Mouse (Mus musculus): ENCODE measurements around the gene Ankrd28. TPM values are rescaled to one million over a fixed set of nuclear protein-coding genes. Genes with fewer than 3 reads are reported as not detected.

Ankrd28 gene
- polyA plus RNA-seq, 1 experiment from 2014 or later: 9.2 TPM

GRCm38 (mm10) chr14:31856007-31856406 is 25.6 kb upstream of the Ankrd28 start:
- Histone ChIP-seq H3K27me3 (replicated peaks; ENCODE audit: control insufficient read depth, insufficient read depth, low read length) (no peaks in the 10 kb centered on the region), H3K4me2 (ENCODE audit: low read length) (no peak overlapping the region), H3K27ac (ENCODE audit: low read depth, low read length) (no peak overlapping the region), H3K9ac (ENCODE audit: low read length) (no peak overlapping the region), H3K4me1 (ENCODE audit: control insufficient read depth, insufficient read depth, low read length) (no peaks in the 10 kb centered on the region), H3K36me3 (ENCODE audit: control insufficient read depth, insufficient read depth, low read length) (no peaks in the 10 kb centered on the region), H3K4me3 (ENCODE audit: low read depth, low read length) (no peak overlapping the region), H3K9me3 (replicated peaks; ENCODE audit: control insufficient read depth, low read length) (no peaks in the 10 kb centered on the region)
- 83% methylated on average over 5 of the region's 5 CpGs for WGBS
- ATAC-seq (no peak), DNase-seq (ENCODE audit: low spot score) (no peak)

GRCm38 (mm10) chr14:31854667-31855066 is 24.2 kb upstream of the Ankrd28 start:
- Histone ChIP-seq H3K4me2 (ENCODE audit: low read length) (no peak overlapping the region), H3K36me3 (ENCODE audit: control insufficient read depth, insufficient read depth, low read length) (no peaks in the 10 kb centered on the region), H3K9ac (ENCODE audit: low read length) (no peak overlapping the region), H3K27ac (ENCODE audit: low read depth, low read length) (no peak overlapping the region; the same call in 1 of the 2 replicates), H3K4me3 (ENCODE audit: low read depth, low read length) (no peak overlapping the region), H3K9me3 (replicated peaks; ENCODE audit: control insufficient read depth, low read length) (no peaks in the 10 kb centered on the region), H3K4me1 (ENCODE audit: control insufficient read depth, insufficient read depth, low read length) (no peaks in the 10 kb centered on the region), H3K27me3 (replicated peaks; ENCODE audit: control insufficient read depth, insufficient read depth, low read length) (no peaks in the 10 kb centered on the region)
- ATAC-seq: no peak; the same call in 1 of the 2 replicates
- peak; percentile 51 for DNase-seq (ENCODE audit: low spot score)
- 66% methylated on average over 4 of the region's 4 CpGs for WGBS

- Histone ChIP-seq H3K27me3 (replicated peaks; ENCODE audit: control insufficient read depth, insufficient read depth, low read length) (no peaks in the 10 kb centered on the region), H3K4me1 (ENCODE audit: control insufficient read depth, insufficient read depth, low read length) (no peaks in the 10 kb centered on the region), H3K36me3 (ENCODE audit: control insufficient read depth, insufficient read depth, low read length) (no peaks in the 10 kb centered on the region), H3K9ac (ENCODE audit: low read length) (no peak overlapping the region), H3K27ac (ENCODE audit: low read depth, low read length) (no peak overlapping the region), H3K4me2 (ENCODE audit: low read length) (no peak overlapping the region), H3K9me3 (replicated peaks; ENCODE audit: control insufficient read depth, low read length) (peaks cover 2% of the 10 kb centered on the region; the same call in 1 of the 2 replicates), H3K4me3 (ENCODE audit: low read depth, low read length) (no peak overlapping the region)
- DNase-seq (ENCODE audit: low spot score) (no peak), ATAC-seq (no peak)
- 94% methylated on average over 4 of the region's 4 CpGs for WGBS
Measured at GRCm38 (mm10) chr14:31843571-31843970, 13.1 kb upstream of the Ankrd28 start.

GRCm38 (mm10) chr14:31832022-31832421 is 1.6 kb upstream of the Ankrd28 start:
- Histone ChIP-seq H3K9me3 (replicated peaks; ENCODE audit: control insufficient read depth, low read length) (peaks cover 6% of the 10 kb centered on the region; the same call in 1 of the 2 replicates), H3K4me1 (ENCODE audit: control insufficient read depth, insufficient read depth, low read length) (peaks cover 3% of the 10 kb centered on the region; the same call in 1 of the 2 replicates), H3K27ac (ENCODE audit: low read depth, low read length) (no peak overlapping the region), H3K36me3 (ENCODE audit: control insufficient read depth, insufficient read depth, low read length) (no peaks in the 10 kb centered on the region), H3K4me2 (ENCODE audit: low read length) (peak overlapping the region; percentile 74), H3K9ac (ENCODE audit: low read length) (peak overlapping the region; percentile 81; the same call in 1 of the 2 replicates), H3K27me3 (replicated peaks; ENCODE audit: control insufficient read depth, insufficient read depth, low read length) (no peaks in the 10 kb centered on the region), H3K4me3 (ENCODE audit: low read depth, low read length) (peak overlapping the region; percentile 99; the same call in 1 of the 2 replicates)
- 29% methylated on average over 4 of the region's 4 CpGs for WGBS
- no peak for ATAC-seq
- DNase-seq (ENCODE audit: low spot score): peak; percentile 25

GRCm38 (mm10) chr14:31831370-31831712 is 890 bp upstream of the Ankrd28 start:
- H3K4me2 ChIP-seq (ENCODE audit: low read length): peak overlapping the region; percentile 74
- H3K27me3 ChIP-seq (replicated peaks; ENCODE audit: control insufficient read depth, insufficient read depth, low read length): no peaks in the 10 kb centered on the region
- peak overlapping the region; percentile 99 for H3K4me3 ChIP-seq (ENCODE audit: low read depth, low read length)
- H3K4me1 ChIP-seq (ENCODE audit: control insufficient read depth, insufficient read depth, low read length): peaks cover 3% of the 10 kb centered on the region; the same call in 1 of the 2 replicates
- no peaks in the 10 kb centered on the region for H3K36me3 ChIP-seq (ENCODE audit: control insufficient read depth, insufficient read depth, low read length)
- peak overlapping the region; percentile 94 for H3K27ac ChIP-seq (ENCODE audit: low read depth, low read length)
- peak overlapping the region; percentile 81 for H3K9ac ChIP-seq (ENCODE audit: low read length)
- DNase-seq (ENCODE audit: low spot score) (peak; percentile 50), ATAC-seq (no peak; the same call in 1 of the 2 replicates)
- 0 out of 2 replicates have a peak, but pooled peaks cover 4% of the 10 kb centered on the region for H3K9me3 ChIP-seq (replicated peaks; ENCODE audit: control insufficient read depth, low read length)
- WGBS: 2% methylated on average over 7 of the region's 7 CpGs

- no peaks in the 10 kb centered on the region for H3K27me3 ChIP-seq (replicated peaks; ENCODE audit: control insufficient read depth, insufficient read depth, low read length)
- no peaks in the 10 kb centered on the region for H3K9me3 ChIP-seq (replicated peaks; ENCODE audit: control insufficient read depth, low read length)
- peak; percentile 44 for DNase-seq (ENCODE audit: low spot score)
- under 1% methylated on average over 73 of the region's 97 CpGs for WGBS
- peak overlapping the region; percentile 89 for H3K4me2 ChIP-seq (ENCODE audit: low read length)
- H3K4me1 ChIP-seq (ENCODE audit: control insufficient read depth, insufficient read depth, low read length): peaks cover 3% of the 10 kb centered on the region; the same call in 1 of the 2 replicates
- peak overlapping the region; percentile 99 for H3K4me3 ChIP-seq (ENCODE audit: low read depth, low read length)
- H3K27ac ChIP-seq (ENCODE audit: low read depth, low read length): peak overlapping the region; percentile 94
- H3K36me3 ChIP-seq (ENCODE audit: control insufficient read depth, insufficient read depth, low read length): no peaks in the 10 kb centered on the region
- peak overlapping the region; percentile 81 for H3K9ac ChIP-seq (ENCODE audit: low read length)
- ATAC-seq: no peak
Measured at GRCm38 (mm10) chr14:31829761-31830562, 489 bp downstream of the Ankrd28 start.

GRCm38 (mm10) chr14:31827221-31827620 is 3.2 kb downstream of the Ankrd28 start:
- no peak for ATAC-seq
- Histone ChIP-seq H3K4me3 (ENCODE audit: low read depth, low read length) (no peak overlapping the region), H3K9ac (ENCODE audit: low read length) (no peak overlapping the region), H3K9me3 (replicated peaks; ENCODE audit: control insufficient read depth, low read length) (no peaks in the 10 kb centered on the region), H3K27ac (ENCODE audit: low read depth, low read length) (no peak overlapping the region), H3K36me3 (ENCODE audit: control insufficient read depth, insufficient read depth, low read length) (no peaks in the 10 kb centered on the region), H3K4me2 (ENCODE audit: low read length) (no peak overlapping the region), H3K4me1 (ENCODE audit: control insufficient read depth, insufficient read depth, low read length) (peaks cover 3% of the 10 kb centered on the region; the same call in 1 of the 2 replicates), H3K27me3 (replicated peaks; ENCODE audit: control insufficient read depth, insufficient read depth, low read length) (no peaks in the 10 kb centered on the region)
- DNase-seq (ENCODE audit: low spot score): no peak

- WGBS: 90% methylated on average over 5 of the region's 5 CpGs
Measured at GRCm38 (mm10) chr14:31809942-31810341, 20.5 kb downstream of the Ankrd28 start.

GRCm38 (mm10) chr14:31803791-31804190 is 26.7 kb downstream of the Ankrd28 start:
- ATAC-seq: no peak
- no peak overlapping the region for H3K4me3 ChIP-seq (ENCODE audit: low read depth, low read length)
- H3K4me2 ChIP-seq (ENCODE audit: low read length): no peak overlapping the region
- H3K4me1 ChIP-seq (ENCODE audit: control insufficient read depth, insufficient read depth, low read length): no peaks in the 10 kb centered on the region
- no peak overlapping the region for H3K27ac ChIP-seq (ENCODE audit: low read depth, low read length)
- no peak for DNase-seq (ENCODE audit: low spot score)
- 17% methylated on average over 2 of the region's 2 CpGs for WGBS
- H3K9me3 ChIP-seq (replicated peaks; ENCODE audit: control insufficient read depth, low read length): no peaks in the 10 kb centered on the region
- no peak overlapping the region for H3K9ac ChIP-seq (ENCODE audit: low read length)
- H3K36me3 ChIP-seq (ENCODE audit: control insufficient read depth, insufficient read depth, low read length): no peaks in the 10 kb centered on the region
- no peaks in the 10 kb centered on the region for H3K27me3 ChIP-seq (replicated peaks; ENCODE audit: control insufficient read depth, insufficient read depth, low read length)

More at GRCm38 (mm10) chr14:31809942-31810341, 20.5 kb downstream of the Ankrd28 start:
- no peak overlapping the region for H3K4me2 ChIP-seq (ENCODE audit: low read length)
- no peak for ATAC-seq
- H3K27ac ChIP-seq (ENCODE audit: low read depth, low read length): no peak overlapping the region
- no peaks in the 10 kb centered on the region for H3K36me3 ChIP-seq (ENCODE audit: control insufficient read depth, insufficient read depth, low read length)
- no peaks in the 10 kb centered on the region for H3K9me3 ChIP-seq (replicated peaks; ENCODE audit: control insufficient read depth, low read length)
- H3K4me1 ChIP-seq (ENCODE audit: control insufficient read depth, insufficient read depth, low read length): no peaks in the 10 kb centered on the region
- no peaks in the 10 kb centered on the region for H3K27me3 ChIP-seq (replicated peaks; ENCODE audit: control insufficient read depth, insufficient read depth, low read length)
- H3K4me3 ChIP-seq (ENCODE audit: low read depth, low read length): no peak overlapping the region
- DNase-seq (ENCODE audit: low spot score): no peak
- H3K9ac ChIP-seq (ENCODE audit: low read length): no peak overlapping the region

All from forebrain, embryonic 14.5 days (tissue).